Mouse (Mus musculus) heart, adult 9 months (tissue): Measurements from ENCODE around the gene Plk5.

Experiments used
- DNase-seq, 2 experiments: peaks; one replicate each; pipeline ENCODE4 v3.0.0; 2022; ENCODE audit warnings: low spot score in 2 of 2

Plk5 gene

GRCm38 (mm10) chr10:80356001-80356682 lies at the start of gene Plk5:
Gene Plk5, plus strand, starts transcription at chr10:80356459.
- no peak for DNase-seq

GRCm38 (mm10) chr10:80311560-80311959 lies 44.7 kb upstream of the Plk5 start:
- no peak for DNase-seq

- DNase-seq: no peak
Measured at GRCm38 (mm10) chr10:80312586-80313504, 43.4 kb upstream of the Plk5 start.

DNA sequence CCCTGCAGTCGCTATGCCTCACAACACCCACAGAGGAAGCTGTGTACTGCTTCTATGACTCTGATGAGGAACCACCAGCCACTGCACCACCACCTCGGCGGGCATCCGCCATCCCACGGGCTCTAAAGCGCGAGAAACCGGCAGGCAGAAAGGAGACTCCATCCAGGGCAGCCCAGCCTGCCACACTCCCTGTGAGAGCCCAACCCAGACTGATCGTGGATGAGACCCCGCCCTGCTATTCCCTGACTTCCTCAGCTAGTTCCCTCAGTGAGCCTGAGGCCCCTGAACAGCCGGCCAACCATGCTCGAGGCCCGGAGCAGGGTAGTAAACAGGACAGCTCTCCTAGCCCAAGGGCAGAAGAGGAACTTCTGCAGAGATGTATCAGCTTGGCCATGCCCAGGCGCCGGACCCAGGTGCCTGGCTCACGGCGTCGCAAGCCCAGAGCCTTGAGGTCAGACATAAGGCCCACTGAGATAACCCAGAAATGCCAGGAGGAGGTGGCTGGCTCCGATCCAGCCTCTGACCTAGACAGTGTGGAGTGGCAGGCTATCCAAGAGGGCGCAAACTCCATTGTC lies 42.5 kb upstream of the Plk5 start:
- DNase-seq: no peak

DNA sequence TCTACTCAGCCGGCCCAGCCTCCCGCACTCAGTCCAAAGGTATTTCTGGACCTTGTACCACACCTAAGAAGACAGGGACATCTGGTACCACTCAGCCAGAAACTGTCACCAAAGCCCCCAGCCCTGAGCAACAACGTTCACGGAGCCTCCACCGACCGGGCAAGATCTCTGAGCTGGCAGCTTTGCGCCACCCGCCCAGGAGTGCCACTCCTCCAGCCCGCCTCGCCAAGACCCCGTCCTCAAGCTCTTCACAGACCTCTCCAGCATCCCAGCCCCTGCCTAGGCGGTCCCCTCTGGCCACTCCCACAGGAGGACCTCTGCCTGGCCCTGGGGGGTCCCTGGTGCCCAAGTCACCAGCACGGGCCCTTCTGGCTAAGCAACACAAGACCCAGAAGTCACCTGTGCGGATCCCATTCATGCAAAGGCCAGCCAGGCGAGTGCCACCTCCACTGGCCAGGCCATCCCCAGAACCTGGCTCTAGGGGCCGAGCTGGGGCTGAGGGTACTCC lies 41.7 kb upstream of the Plk5 start:
- no peak for DNase-seq

- DNase-seq: no peak
Measured at GRCm38 (mm10) chr10:80315315-80315714, 40.9 kb upstream of the Plk5 start.

DNA sequence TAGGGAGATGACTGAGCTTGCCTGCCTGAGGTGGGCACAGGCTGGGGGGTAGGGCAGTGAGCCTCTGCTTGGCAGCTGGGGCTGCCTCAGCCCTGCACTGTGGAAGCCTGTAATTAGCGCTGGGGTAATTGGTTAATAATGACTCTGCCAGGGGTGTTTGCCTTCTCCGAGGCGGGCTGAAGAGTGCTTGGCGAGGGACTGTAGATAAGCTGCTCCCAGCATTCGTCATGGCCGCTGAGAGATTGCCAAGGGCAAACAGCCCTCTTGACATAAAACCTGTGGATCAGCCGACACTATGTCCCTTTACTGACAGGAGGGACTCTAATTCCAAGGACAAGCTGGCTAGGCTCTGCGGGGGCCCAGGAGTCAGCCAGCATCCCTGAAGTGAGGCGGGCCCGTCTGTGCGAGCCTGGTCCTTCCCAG lies 39.9 kb upstream of the Plk5 start:
- no peak for DNase-seq

- no peak for DNase-seq
Measured at GRCm38 (mm10) chr10:80317011-80317410, 39.2 kb upstream of the Plk5 start.

- peak; percentile 92 to 95 for DNase-seq
Measured at GRCm38 (mm10) chr10:80320340-80320760, 35.9 kb upstream of the Plk5 start, which contains the start of gene 2310011J03Rik. Gene 2310011J03Rik, minus strand, starts transcription at chr10:80320537.

DNA sequence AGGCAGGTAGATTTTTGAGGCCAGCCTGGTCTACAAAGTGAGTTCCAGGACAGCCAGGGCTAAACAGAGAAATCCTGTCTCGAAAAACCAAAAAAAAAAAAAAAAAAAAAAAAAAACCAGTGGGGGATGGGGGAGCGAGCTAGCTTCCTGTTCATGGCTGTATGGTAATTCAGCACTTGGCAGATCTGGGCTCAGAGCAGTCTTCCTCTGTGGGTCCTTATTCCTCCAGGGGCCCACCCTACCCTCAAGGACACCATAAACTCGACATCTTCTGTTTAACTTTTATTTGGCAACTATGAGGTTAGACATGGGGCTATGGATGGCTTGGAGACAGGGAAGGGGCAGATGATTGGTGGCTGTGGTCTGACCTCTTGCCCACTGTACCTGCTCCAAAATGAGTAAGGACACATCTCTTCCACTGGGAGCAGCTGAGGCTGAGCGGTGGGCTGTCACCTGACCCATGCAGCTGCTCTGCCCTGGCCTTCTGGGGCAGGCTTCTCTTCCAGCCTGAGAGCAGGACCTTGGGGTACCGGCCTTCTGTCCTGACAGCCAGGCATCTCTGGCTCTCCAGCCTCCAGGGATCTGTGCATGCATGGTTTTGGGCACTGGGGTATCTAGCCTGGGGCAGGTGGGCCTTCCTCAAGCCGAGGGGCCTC lies 35.1 kb upstream of the Plk5 start:
- no peak for DNase-seq

DNA sequence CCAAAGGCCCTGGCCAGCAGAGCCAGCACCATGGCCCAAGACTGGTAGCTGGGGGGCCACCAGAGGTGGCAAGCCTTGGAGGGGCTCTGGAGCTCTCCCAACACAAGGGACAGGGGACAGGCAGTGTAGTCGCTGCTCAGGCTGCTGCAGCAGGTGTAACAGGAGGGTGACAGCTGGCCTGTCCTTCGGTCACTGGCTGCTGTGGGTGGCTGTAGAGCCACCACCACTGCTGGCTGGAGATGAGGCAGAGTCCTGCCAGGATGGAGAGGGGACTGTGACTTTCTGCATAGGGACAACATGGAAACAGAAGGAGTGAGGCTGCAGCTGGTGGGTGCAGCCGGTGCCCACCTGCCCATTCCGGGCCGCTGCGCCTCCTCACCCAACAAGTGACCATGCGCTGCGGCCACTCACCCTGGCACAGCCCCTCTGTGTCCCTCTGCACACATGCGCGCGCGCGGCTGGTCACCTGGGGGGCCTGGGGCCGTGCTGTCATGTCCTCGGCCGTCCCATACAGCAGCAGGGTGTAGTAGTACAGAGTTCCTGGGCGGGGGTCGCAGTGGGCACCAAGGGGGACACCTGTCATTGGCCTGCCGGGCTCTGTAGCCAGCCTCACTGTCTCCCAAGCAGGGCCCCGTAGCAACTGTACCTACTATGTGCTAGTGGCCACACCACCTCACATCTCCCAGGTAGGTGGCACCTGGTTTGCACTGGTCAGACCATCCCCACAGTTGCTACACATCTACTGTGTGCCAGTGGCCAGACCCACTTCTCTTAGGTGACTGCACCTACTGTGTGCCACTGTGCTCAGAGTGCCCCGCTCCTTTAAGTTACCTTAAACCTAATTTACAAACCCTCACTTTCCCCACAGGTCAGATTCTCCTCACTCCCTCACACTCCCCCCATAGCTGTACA lies 34.3 kb upstream of the Plk5 start:
- DNase-seq: no peak

- no peak for DNase-seq
Measured at GRCm38 (mm10) chr10:80322811-80323211, 33.4 kb upstream of the Plk5 start.

GRCm38 (mm10) chr10:80323261-80324119 lies 32.8 kb upstream of the Plk5 start:
- DNase-seq: peak; percentile 72 to 75

GRCm38 (mm10) chr10:80324120-80325037 lies 31.9 kb upstream of the Plk5 start:
- no peak for DNase-seq

GRCm38 (mm10) chr10:80325045-80325444 lies 31.2 kb upstream of the Plk5 start:
- no peak for DNase-seq

DNA sequence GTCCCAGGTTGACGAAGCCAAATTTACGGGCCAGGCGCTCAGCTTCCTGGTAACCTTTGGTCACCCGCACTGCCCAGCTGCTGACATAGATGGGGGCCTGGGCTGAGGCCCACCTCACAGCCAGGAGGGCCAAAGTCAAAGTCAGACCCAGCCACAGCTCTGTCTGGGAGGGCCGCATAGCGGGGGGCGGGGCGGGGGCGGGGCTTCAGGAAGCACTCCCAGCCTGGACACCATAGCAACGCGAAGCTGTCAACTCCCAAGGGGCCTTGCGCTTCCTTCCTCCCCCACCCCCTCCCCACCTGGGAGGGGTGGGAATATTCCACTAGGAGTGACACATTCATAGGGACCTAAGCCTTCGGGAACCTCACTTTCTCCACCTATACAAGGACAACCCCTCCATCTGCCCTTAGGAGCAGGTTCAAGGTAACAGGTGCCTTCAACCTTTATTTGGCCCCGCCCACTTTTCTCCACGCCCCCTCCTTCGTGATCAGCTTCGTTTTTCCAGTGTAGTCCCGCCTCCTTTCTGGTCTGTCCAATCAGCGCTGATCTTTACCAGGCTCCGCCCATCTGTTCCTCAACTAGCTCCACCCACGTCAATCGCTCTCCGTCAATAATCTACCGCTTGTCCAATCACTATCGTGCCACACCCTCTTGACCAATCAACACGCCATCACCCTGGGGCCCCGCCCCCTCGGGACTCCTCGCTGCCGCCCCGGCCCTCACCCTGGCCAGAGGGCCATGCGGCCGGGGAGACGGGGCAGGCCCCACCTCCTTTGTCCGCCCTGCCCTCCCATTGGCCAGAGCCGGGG lies 26.8 kb upstream of the Plk5 start, which contains the start of the genes Pcsk4 and Reep6:
Pcsk4 (minus strand) TSS at position 226 of the 809 bp plus-strand sequence.
Reep6 (plus strand) TSS at position 681 of the 809 bp plus-strand sequence.
- peak; percentile 93 to 94 for DNase-seq

DNA sequence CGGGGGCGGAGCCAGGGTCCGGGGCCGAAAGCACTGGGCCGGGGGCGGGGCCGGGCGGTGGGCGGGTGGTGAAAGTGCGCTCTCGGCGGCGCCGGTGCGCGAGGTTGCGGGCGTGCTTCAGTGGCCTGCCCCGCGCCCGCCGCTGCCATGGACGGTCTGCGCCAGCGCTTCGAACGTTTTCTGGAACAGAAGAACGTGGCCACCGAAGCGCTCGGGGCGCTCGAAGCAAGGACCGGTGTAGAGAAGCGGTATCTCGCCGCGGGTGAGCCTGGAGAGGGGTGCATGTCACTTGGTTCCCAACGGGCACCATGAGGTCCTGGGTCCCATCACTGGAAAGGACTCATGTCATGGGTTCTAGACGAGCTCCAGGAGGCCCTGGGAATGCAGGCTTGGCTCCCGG lies 26.2 kb upstream of the Plk5 start:
- no peak for DNase-seq

DNA sequence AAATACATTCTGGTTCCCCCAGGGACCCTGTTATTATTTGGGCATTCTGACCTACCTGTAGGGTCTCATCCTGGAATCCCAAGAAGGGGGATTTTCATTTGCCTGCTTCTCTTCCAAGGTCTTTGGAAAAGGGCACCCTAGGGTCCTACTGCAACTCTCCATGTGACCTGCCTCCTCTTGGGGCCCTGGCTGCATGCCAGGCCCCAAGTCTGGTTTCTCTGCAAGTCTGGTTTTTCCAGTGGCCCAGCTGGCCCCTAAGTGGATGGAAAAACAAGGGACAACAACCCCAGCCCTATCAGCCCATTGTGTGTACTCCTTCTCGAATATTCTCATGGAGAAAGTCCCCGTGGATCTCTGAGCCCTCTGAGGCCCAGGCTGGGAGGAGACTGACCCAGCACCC lies 25.4 kb upstream of the Plk5 start:
- no peak for DNase-seq
